Mouse (Mus musculus) testis, postnatal 10 days (tissue): ENCODE data around the gene Rev3l.
"Not testable (repeated sequence)": the region's sequence is repeated elsewhere in the genome, so short reads cannot be mapped to it uniquely, and the experiment has no call there.

Experiments used
- DNase-seq: peaks from one replicate; pipeline ENCODE4 v3.0.0; 2021; ENCODE audit warnings: low spot score

The Rev3l gene

GRCm38 (mm10) chr10:39785241-39785640 lies 53.3 kb downstream of the Rev3l start:
- DNase-seq = no peak

DNA sequence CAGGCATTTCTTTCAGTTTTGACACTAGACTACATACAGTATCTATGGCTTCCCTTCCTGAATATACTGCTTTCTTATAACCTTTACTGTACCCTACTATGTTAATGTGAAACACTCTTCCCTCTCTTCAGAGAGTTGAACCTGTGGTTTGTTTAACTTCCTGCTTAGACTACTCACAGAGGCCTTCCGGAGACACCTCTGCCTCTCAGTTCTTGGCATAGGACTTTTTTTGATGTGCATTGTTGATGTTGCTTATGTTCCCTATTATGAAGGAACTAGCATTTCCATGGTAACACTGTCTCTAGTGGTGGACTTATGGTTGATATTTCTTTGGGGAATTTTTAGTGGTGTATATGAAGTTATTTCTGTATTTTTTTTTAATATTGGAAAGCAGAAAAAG lies 61.4 kb downstream of the Rev3l start:
- no peak for DNase-seq

DNA sequence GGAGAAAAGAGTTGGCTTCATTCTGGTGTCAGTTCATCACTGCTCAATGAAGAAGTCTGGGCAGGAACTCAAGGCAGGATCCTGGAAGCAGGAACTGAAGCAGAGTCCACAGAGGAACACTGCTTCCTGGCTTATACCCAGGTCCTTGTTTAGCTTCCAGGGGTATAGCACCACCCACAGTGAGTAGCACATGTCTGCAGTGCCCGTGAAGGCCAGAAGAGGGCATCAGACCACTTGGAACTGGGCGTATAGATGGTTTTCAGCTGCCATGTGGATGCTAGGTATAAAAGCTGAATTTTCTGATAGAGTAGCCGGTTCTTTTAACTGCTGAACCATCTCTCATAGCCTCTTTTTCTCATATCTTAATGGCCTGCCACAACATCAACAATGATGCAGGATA lies 79.6 kb downstream of the Rev3l start:
- DNase-seq = peak; percentile 60

DNA sequence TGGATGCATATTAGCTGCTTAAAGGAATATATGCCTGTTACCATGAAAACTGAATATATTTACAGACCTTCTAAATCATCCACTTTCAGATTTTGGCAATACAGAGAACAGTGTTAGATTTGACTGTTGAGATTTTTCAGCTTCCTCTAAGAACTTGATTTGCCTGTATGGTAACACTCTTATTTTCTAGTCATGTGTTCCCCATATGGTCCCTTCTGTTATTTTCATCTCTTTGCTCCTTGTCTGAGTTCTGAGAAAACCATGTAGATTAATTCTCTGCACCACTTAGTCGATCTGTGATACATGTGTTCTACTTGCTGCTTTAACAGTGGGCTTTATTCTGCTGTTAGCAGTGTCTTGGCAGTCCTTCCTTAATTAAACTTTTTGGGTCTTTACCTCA lies 110.7 kb downstream of the Rev3l start:
- DNase-seq = no peak

- no peak for DNase-seq
Measured at GRCm38 (mm10) chr10:39865509-39865908, 133.6 kb downstream of the Rev3l start.

DNA sequence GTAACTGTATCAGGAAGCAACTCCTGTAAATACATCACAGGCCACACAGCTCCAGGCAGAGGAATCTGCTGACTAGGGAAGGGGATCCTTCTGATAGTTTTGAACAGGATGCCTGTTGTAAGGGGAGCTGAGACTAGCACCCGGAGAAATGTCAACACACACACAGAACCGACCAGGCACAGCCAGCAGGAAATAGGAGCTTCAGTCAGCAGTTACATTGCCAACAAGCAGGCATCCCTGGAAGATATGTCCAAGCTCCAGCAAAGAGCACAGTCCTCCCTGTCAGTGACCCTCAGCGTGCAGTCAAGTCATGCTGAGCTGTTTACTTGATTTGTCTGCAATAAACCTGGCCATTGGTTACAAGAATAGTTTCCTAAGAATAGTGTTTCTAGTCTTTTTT lies 156.7 kb downstream of the Rev3l start:
- DNase-seq = no peak

DNA sequence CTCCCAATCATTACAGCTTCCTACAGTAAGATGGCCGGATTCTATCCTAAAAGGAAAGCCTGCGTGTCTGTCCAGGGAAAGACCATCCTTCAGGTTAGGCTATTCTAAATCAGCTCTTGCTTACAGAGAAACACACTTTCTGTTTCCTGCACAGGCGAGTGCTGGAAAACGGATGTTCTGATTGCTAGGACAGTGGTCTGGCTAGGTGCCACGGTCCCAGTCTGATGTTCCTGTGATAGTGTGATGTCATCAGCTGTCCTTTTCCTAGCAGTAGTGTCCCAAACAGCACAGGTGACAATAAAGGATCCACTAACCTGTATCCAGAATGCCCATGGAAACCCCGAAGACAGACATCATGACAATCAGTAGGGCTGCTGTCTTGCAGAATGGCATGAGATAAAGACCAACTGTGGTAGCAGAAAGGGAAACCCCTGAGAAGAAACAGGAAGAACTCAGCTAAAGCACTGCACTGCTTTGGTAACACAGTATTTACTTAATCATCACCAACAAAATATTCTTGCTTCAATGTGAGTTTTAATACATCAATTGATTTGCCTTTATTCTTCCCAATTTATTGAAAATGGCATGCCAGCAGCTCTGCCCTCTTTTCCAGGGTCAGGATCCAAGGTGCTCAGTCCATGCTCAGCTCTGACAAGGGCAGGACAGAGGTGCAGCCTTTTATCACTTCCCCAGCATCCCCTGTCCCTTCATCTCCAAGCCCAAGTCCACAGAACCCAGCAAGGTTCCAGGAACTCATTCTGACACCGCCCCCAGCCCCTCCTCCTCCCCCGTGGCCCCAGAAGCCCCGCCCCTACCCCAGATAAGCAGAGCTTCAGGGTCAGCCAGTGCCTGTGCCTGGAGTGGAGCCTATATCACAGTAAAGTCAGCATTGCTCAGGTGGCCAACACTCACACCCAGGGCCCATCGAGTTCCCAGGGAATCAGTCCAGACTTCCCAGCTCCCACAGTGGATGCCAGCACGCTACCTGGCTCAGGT lies 162.1 kb downstream of the Rev3l start:
- DNase-seq = no peak

- DNase-seq = no peak
Measured at GRCm38 (mm10) chr10:39896503-39896902, 164.6 kb downstream of the Rev3l start.

DNA sequence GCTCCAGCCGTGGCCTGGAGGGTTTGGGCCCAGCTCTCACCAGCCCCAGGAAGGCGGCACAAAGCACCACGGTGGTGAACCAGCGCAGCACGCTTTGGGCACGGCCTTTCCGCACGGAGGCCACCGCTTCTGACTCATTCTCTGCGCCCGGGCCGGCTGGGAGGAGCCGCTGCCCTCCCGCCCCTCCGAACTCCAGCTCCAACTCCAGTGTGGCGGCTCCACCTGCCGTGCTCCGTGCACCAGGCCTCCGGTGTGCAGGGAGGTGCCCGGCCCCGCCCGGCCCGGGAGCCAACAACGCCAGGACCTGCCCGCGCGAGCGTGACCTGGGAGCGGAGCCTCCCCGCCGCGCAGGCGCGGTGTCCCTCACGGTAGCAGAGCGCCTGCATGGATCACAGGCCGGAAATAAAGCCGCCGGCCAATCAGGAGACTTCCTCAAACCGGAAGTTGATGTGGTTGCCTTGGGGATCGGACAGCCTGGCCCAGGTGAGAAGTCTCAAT lies 167.0 kb downstream of the Rev3l start, which contains the start of gene Mfsd4b4:
Gene Mfsd4b4, minus strand, starts transcription at position 365 of the 498 bp plus-strand sequence.
- DNase-seq = peak; percentile 87

- DNase-seq = no peak
Measured at GRCm38 (mm10) chr10:39904191-39904590, 172.3 kb downstream of the Rev3l start.

DNA sequence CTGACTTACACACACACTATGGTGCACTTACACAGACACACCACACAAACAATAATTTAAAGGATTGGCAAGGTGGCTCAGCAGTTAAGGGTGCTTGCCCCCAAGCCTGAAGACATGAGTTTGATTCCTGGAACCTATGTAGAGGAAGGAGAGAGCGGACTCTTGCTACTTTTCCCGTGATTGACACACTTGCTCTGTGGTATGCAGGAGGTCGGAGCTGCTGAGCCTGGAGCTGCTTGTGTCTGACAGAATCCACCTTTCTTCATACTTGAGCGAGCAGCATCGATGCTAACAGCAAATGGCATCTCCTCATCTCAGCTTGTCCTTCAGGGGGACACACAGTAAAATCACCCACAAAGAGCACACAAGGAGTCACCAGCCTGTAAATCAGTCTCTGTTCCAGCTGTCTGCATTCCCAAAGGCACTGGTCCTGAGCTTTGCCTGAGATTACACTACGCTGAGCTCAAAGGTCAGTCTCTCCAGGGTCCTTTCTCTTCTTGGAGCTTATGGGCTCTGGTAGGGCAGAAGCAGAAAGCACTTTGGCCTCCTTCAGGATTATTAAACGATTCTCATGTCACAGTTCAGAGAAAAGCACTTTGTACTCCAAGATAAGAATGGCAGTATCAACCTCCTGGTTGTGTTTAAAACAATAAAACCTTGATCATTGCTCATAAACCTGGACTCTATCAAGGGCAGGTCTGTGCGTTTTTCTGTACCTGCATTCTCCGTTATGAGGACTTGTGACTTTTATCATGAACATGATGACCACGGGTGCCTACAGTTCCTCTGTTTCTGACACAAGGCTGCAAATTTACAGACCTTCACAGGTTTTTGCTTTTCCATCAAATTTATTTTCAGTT lies 175.1 kb downstream of the Rev3l start:
- no peak for DNase-seq

DNA sequence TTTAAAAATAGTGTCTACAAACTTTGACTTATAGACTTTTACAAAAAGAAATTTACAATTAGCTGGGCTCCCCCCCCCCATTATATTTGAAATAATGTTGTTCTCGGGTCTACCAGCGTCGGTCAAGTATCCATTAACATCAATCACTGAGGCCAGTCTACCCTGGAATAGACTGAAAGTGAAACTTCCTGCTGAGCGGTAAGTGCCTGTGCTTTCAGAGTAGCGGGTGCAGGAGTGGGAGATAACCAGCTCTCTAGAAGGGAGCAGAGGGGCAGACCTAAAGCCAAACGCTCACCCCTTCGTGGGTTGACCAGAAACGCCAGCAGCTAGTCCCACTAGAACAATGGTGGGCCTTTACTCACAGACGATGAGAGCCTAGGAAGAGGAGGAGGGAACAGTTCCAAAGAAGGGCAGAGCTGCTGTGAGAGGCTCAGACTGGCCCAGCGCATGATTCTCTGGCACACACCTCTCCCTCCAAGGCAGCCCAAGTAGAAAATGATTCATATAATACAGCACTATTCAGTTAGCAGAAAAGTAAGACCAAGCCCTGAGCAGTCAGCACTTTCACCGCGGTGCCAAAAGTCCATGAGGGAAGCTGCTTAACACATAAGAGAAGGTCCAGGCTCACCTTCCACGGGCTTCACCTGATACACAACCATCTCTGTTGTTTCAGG lies 177.0 kb downstream of the Rev3l start:
- no peak for DNase-seq

GRCm38 (mm10) chr10:39912616-39913015 lies 180.7 kb downstream of the Rev3l start:
- DNase-seq = no peak

DNA sequence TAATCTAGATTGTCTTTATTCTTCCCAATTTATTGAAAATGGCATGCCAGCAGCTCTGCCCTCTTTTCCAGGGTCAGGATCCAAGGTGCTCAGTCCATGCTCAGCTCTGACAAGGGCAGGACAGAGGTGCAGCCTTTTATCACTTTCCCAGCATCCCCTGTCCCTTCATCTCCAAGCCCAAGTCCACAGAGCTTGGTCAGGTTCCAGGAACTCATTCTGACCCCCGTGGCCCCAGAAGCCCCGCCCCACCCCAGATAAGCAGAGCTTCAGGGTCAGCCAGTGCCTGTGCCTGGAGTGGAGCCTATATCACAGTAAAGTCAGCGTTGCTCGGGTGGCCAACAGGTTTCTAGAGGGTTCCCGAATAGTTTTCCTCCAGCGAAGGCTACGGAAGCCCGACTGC lies 192.6 kb downstream of the Rev3l start:
- DNase-seq = not testable (repeated sequence)
